Mouse (Mus musculus) spleen, adult 2 months (tissue): ENCODE data around the gene Gm32802.
"Not testable (repeated sequence)": the region's sequence is repeated elsewhere in the genome, so short reads cannot be mapped to it uniquely, and the experiment has no call there.

Experiments used
- CTCF ChIP-seq: fragments of 200-500 bp; IDR thresholded peaks from 2 replicates; pipeline ENCODE4 v1.5.1; 2011; ENCODE audit warnings: mild to moderate bottlenecking, inconsistent platforms; ENCODE audit not compliant: insufficient read depth, insufficient read length, insufficient replicate concordance; ENCODE audit errors: extremely low read depth
- POLR2A ChIP-seq: fragments of 200-500 bp; IDR thresholded peaks from 2 replicates; pipeline ENCODE4 v1.6.1; 2011; ENCODE audit warnings: low read depth, low read length, inconsistent platforms

GRCm38 (mm10) chr10:118258388-118258787, at the start of gene Gm32802:
- TF ChIP-seq CTCF, POLR2A: not testable (repeated sequence)
